In genomic region chr7:142995004-142995403, GRCm38 (mm10) we compare ENCODE assay signal across 30 mouse cellular contexts. TPM values are rescaled to one million over a fixed set of nuclear protein-coding genes. Genes with fewer than 3 reads are reported as not detected.
A peak's percentile ranks its signal among the peaks of the same experiment; 100 is the strongest.
DNase-seq lines count a peak whose midpoint lies in the region; ATAC-seq and TF ChIP-seq lines count a peak whose summit lies in the region.
"Had no signal": no experiment of that assay in that cellular context is flagged by ENCODE, and none has a peak within 500 bp of the region (broad histone marks: within the 10 kb centered on the region; RNA-seq: fewer than 3 reads in every experiment).

No protein-coding gene starts in this region.

- no peak overlapping the region for H3K27ac ChIP-seq in stomach, postnatal 0 days (replicated peaks)
- H3K27ac ChIP-seq in forebrain, embryonic 13.5 days = no peak overlapping the region
- H3K27ac ChIP-seq: hindbrain, embryonic 15.5 days; kidney, embryonic 15.5 days; layer of hippocampus, adult 2 months; limb, embryonic 15.5 days had no signal

- no peak overlapping the region for H3K9ac ChIP-seq in stomach, postnatal 0 days (ENCODE audit: low read length)
- H3K9ac ChIP-seq in forebrain, embryonic 13.5 days = no peak overlapping the region
- H3K9ac ChIP-seq: hindbrain, embryonic 15.5 days; kidney, embryonic 15.5 days; limb, embryonic 15.5 days; lung, embryonic 14.5 days had no signal

- H3K4me3 ChIP-seq in stomach, postnatal 0 days (ENCODE audit: low read depth, low read length) = no peak overlapping the region
- no peak overlapping the region for H3K4me3 ChIP-seq in forebrain, embryonic 13.5 days
- H3K4me3 ChIP-seq: hindbrain, embryonic 10.5 days; hindbrain, embryonic 15.5 days; kidney, embryonic 15.5 days; layer of hippocampus, adult 2 months; limb, embryonic 10.5 days; limb, embryonic 15.5 days; myocyte had no signal

- no peaks in the 10 kb centered on the region for H3K27me3 ChIP-seq in stomach, postnatal 0 days (ENCODE audit: control insufficient read depth, insufficient read depth, low read length)
- no peaks in the 10 kb centered on the region for H3K27me3 ChIP-seq in forebrain, embryonic 13.5 days
- H3K27me3 ChIP-seq: hindbrain, embryonic 15.5 days; kidney, embryonic 15.5 days; limb, embryonic 15.5 days had no signal

- peak; percentile 65 for ATAC-seq in activated CD4-positive, CD25-positive, alpha-beta regulatory T cell, adult 4 months
- ATAC-seq in megakaryocyte, adult 5-6 weeks (ENCODE audit: poor library complexity, severe bottlenecking) = peak; percentile 70
- ATAC-seq in stomach, postnatal 0 days (ENCODE audit: low FRiP score, low TSS enrichment) = no peak
- ATAC-seq in forebrain, embryonic 13.5 days = no peak
- ATAC-seq: forebrain, embryonic 16.5 days; midbrain, embryonic 16.5 days had no signal

- H3K4me2 ChIP-seq in stomach, postnatal 0 days (replicated peaks; ENCODE audit: low read depth) = no peak overlapping the region
- no peak overlapping the region for H3K4me2 ChIP-seq in forebrain, embryonic 13.5 days
- H3K4me2 ChIP-seq: hindbrain, embryonic 15.5 days; kidney, embryonic 15.5 days; limb, embryonic 15.5 days; lung, embryonic 14.5 days; midbrain, embryonic 11.5 days had no signal

- DNase-seq in thymus, postnatal 0 days (ENCODE audit: low spot score) = peak; percentile 11
- no peak for DNase-seq in thymus, postnatal 4 days
- DNase-seq in stomach, postnatal 0 days (ENCODE audit: low spot score) = no peak
- no peak for DNase-seq in cerebellum, adult 11-12 months
- DNase-seq: adrenal gland, adult 8-10 months; cerebellum, adult 8-10 months; cerebellum, postnatal 25 days; heart, postnatal 14 days; kidney, adult 18-20 months; kidney, postnatal 25 days; lung, embryonic 14.5 days; lung, postnatal 14 days; right cerebral cortex, postnatal 14 days; thymus, adult 18-20 months; thymus, postnatal 36 days had no signal

- no peaks in the 10 kb centered on the region for H3K9me3 ChIP-seq in stomach, postnatal 0 days (ENCODE audit: control insufficient read depth, low read length)
- no peaks in the 10 kb centered on the region for H3K9me3 ChIP-seq in forebrain, embryonic 13.5 days (replicated peaks)
- H3K9me3 ChIP-seq: hindbrain, embryonic 10.5 days; hindbrain, embryonic 15.5 days; kidney, embryonic 15.5 days; limb, embryonic 10.5 days; limb, embryonic 15.5 days had no signal

- no peaks in the 10 kb centered on the region for H3K4me1 ChIP-seq in stomach, postnatal 0 days (replicated peaks; ENCODE audit: control insufficient read depth, insufficient read depth)
- no peaks in the 10 kb centered on the region for H3K4me1 ChIP-seq in forebrain, embryonic 13.5 days
- H3K4me1 ChIP-seq: hindbrain, embryonic 10.5 days; hindbrain, embryonic 15.5 days had no signal

- H3K36me3 ChIP-seq in stomach, postnatal 0 days (ENCODE audit: control insufficient read depth, insufficient read depth, low read length) = no peaks in the 10 kb centered on the region
- H3K36me3 ChIP-seq in forebrain, embryonic 13.5 days (ENCODE audit: poor library complexity, severe bottlenecking) = no peaks in the 10 kb centered on the region
- H3K36me3 ChIP-seq: hindbrain, embryonic 10.5 days; hindbrain, embryonic 15.5 days; kidney, embryonic 15.5 days; limb, embryonic 10.5 days; limb, embryonic 15.5 days had no signal

- TF ChIP-seq EP300 in stomach, postnatal 0 days (optimal IDR thresholded peaks at IDR 0.05) = no peak

- TF ChIP-seq CTCF in stomach, postnatal 0 days (IDR thresholded peaks at IDR 0.05; ENCODE audit: low read depth) = no peak

RNA-seq across cellular contexts. Expression of gene Tspan32, which starts 9.8 kb away (rescaled TPM):
- polyA plus RNA-seq in thymus, postnatal 0 days (2015; fragmentation: Nextera tagmentation; extraction: Ambion mirVana) = 44.5 and 58.2 TPM in 2 replicates
- polyA plus RNA-seq in activated CD4-positive, CD25-positive, alpha-beta regulatory T cell, adult 4 months (2017; shearing (Covaris generic)) = 100 to 1,000 TPM; 419 to 490 TPM
- total RNA-seq in megakaryocyte, adult 5-6 weeks (2015) = 60.9 and 70.4 TPM in 2 replicates
- 45.6 and 47.0 TPM in 2 replicates for total RNA-seq in megakaryocyte, adult 5-6 weeks (2017)
- polyA plus RNA-seq in stomach, postnatal 0 days (2015; fragmentation: Nextera tagmentation; extraction: Ambion mirVana) = 0.61 and 0.98 TPM in 2 replicates
- 0.81 and 0.83 TPM in 2 replicates for polyA plus RNA-seq in forebrain, embryonic 13.5 days (2015; fragmentation: Nextera tagmentation; extraction: Ambion mirVana)

RNA-seq across cellular contexts. Expression of gene Ascl2, which starts 25.9 kb away (rescaled TPM):
- polyA plus RNA-seq in thymus, postnatal 0 days (2015; fragmentation: Nextera tagmentation; extraction: Ambion mirVana) = 2.9 and 3.1 TPM in 2 replicates
- under 1 TPM in 1 of 2 experiments, not detected in 1; 0.29 TPM for polyA plus RNA-seq in activated CD4-positive, CD25-positive, alpha-beta regulatory T cell, adult 4 months (2017; shearing (Covaris generic))
- total RNA-seq in megakaryocyte, adult 5-6 weeks (2015) = 0.96 and 1.1 TPM in 2 replicates
- 0.40 and 2.9 TPM in 2 replicates for total RNA-seq in megakaryocyte, adult 5-6 weeks (2017)
- polyA plus RNA-seq in stomach, postnatal 0 days (2015; fragmentation: Nextera tagmentation; extraction: Ambion mirVana) = 4.3 and 4.5 TPM in 2 replicates
- 0.21 TPM in 1 of 2 replicates, not detected in the other for polyA plus RNA-seq in forebrain, embryonic 13.5 days (2015; fragmentation: Nextera tagmentation; extraction: Ambion mirVana)
- total RNA-seq: gastrocnemius, adult 8-10 months; heart, adult 8-10 months had no signal
- polyA plus RNA-seq: myocyte had no signal

RNA-seq across cellular contexts. Expression of gene Cd81, which starts 57.5 kb away (rescaled TPM):
- 228 and 233 TPM in 2 replicates for polyA plus RNA-seq in thymus, postnatal 0 days (2015; fragmentation: Nextera tagmentation; extraction: Ambion mirVana)
- polyA plus RNA-seq in activated CD4-positive, CD25-positive, alpha-beta regulatory T cell, adult 4 months (2017; shearing (Covaris generic)) = 100 to 1,000 TPM; 155 to 235 TPM
- total RNA-seq in megakaryocyte, adult 5-6 weeks (2015) = 17.2 and 20.3 TPM in 2 replicates
- 22.5 and 25.3 TPM in 2 replicates for total RNA-seq in megakaryocyte, adult 5-6 weeks (2017)
- 372 and 381 TPM in 2 replicates for polyA plus RNA-seq in stomach, postnatal 0 days (2015; fragmentation: Nextera tagmentation; extraction: Ambion mirVana)
- 217 and 236 TPM in 2 replicates for polyA plus RNA-seq in forebrain, embryonic 13.5 days (2015; fragmentation: Nextera tagmentation; extraction: Ambion mirVana)

Comparison
In these comparisons a context has a peak if more than half of its experiments do, and no peak if none do; other contexts are left out.
1. ATAC-seq: peak in activated CD4-positive, CD25-positive, alpha-beta regulatory T cell, adult 4 months (single experiment) and megakaryocyte, adult 5-6 weeks (single experiment); none in stomach, postnatal 0 days (single experiment) and forebrain, embryonic 13.5 days (single experiment).
2. RNA of gene Tspan32, which starts 9.8 kb away (polyA plus RNA-seq): 419 to 490 TPM in activated CD4-positive, CD25-positive, alpha-beta regulatory T cell, adult 4 months and 44.5 to 58.2 TPM in thymus, postnatal 0 days; 0.81 to 0.83 TPM in forebrain, embryonic 13.5 days and 0.61 to 0.98 TPM in stomach, postnatal 0 days; every median in the first group is over 10 times any median in the second.